Mouse (Mus musculus) embryonic stem cell, embryonic (primary cell): ENCODE measurements around the gene Slc25a34.

Source experiments
- CTCF ChIA-PET, 4 experiments: fragments of 300-600 bp in 2 of 4; fragments of 350-600 bp in 2 of 4; sonication (Branson Sonifier 250); formaldehyde crosslinking; loops; one replicate each; lab custom pipeline; 2022; ENCODE audit warnings: inconsistent platforms in 2 of 4; lab: Charles Lee
- POLR2A ChIA-PET, 4 experiments: fragments of 300-600 bp in 2 of 4; fragments of 350-600 bp in 2 of 4; sonication (Branson Sonifier 250); formaldehyde crosslinking; loops; one replicate each; lab custom pipeline; 2022; ENCODE audit warnings: antibody characterized with exemption in 4 of 4, inconsistent platforms in 1 of 4; lab: Charles Lee

Gene Slc25a34

GRCm38 (mm10) chr4:141595605-141596268, 27.9 kb downstream of the Slc25a34 start:
- CTCF ChIA-PET, result interaction anchor here in 3 of 4 experiments (0.6 to 1.4 kb wide), 13 partner anchors 23 to 237 kb away, joined by 3 to 6 read pairs (median 4); partner anchors contain the start of genes Slc25a34 (in 1 of the 3) and Tmem82 (in 1 of the 3)

GRCm38 (mm10) chr4:141595138-141595537, 28.5 kb downstream of the Slc25a34 start:
- CTCF ChIA-PET, result interaction anchor here (0.5 to 1.4 kb wide), 13 partner anchors 23 to 208 kb away, joined by 3 to 6 read pairs (median 4); partner anchors contain the start of genes Slc25a34 (in 1 of the 4) and Tmem82 (in 1 of the 4)
- POLR2A ChIA-PET, result interaction anchor here (0.5 to 18.8 kb wide), 17 partner anchors 10 to 316 kb away, joined by 3 to 336 read pairs (median 4); partner anchors contain the start of genes Tmem82 (in 2 of the 4), Casp9 (in 1 of the 4) and Spen (in 1 of the 4)

More at GRCm38 (mm10) chr4:141595605-141596268, 27.9 kb downstream of the Slc25a34 start:
- POLR2A ChIA-PET, result interaction anchor here (0.5 to 18.8 kb wide), 19 partner anchors 11 to 317 kb away, joined by 3 to 336 read pairs (median 4); partner anchors contain the start of genes Tmem82 (in 2 of the 4), Casp9 (in 1 of the 4) and Spen (in 1 of the 4)

- POLR2A ChIA-PET, result interaction anchor here (0.5 to 18.8 kb wide), 35 partner anchors 9 to 464 kb away, joined by 3 to 336 read pairs (median 3); partner anchors contain the start of genes Casp9 (in 1 of the 4), Fblim1 (in 1 of the 4), Slc25a34 (in 1 of the 4) and Tmem82 (in 1 of the 4)
- CTCF ChIA-PET, result interaction anchor here (0.5 to 2.4 kb wide), 36 partner anchors 9 to 209 kb away, joined by 3 to 12 read pairs (median 3); partner anchors contain the start of genes Casp9 (in 1 of the 4), Fblim1 (in 1 of the 4) and Srarp (in 1 of the 4)
Observed at GRCm38 (mm10) chr4:141591547-141591946, 32.1 kb downstream of the Slc25a34 start.

GRCm38 (mm10) chr4:141583919-141584318, 39.7 kb downstream of the Slc25a34 start:
- ChIA-PET CTCF (no interaction called here), POLR2A (interaction anchor here in 2 of 4 experiments (0.5 to 2.0 kb wide), 6 partner anchors 12 to 301 kb away, joined by 3 to 5 read pairs (median 4); no protein-coding TSS in a partner anchor)

GRCm38 (mm10) chr4:141581051-141581450, 42.6 kb downstream of the Slc25a34 start:
- CTCF ChIA-PET, result no interaction called here
- POLR2A ChIA-PET, result interaction anchor here (0.6 to 27.5 kb wide), 11 partner anchors 9 to 487 kb away, joined by 3 to 2081 read pairs (median 3); partner anchors contain the start of gene Spen (in 1 of the 4)

- CTCF ChIA-PET, result interaction anchor here in 2 of 4 experiments (0.6 kb wide), 2 partner anchors 30 to 56 kb away, joined by 3 read pairs; no protein-coding TSS in a partner anchor
- POLR2A ChIA-PET, result interaction anchor here in 3 of 4 experiments (0.5 to 27.5 kb wide), 9 partner anchors 9 to 291 kb away, joined by 3 to 2081 read pairs (median 263); partner anchors contain the start of gene Spen (in 1 of the 3)
Observed at GRCm38 (mm10) chr4:141578833-141579232, 44.8 kb downstream of the Slc25a34 start.

- ChIA-PET CTCF (interaction anchor here (0.5 to 2.7 kb wide), 49 partner anchors 10 to 302 kb away, joined by 3 to 11 read pairs (median 4); partner anchors contain the start of genes Spen (in 1 of the 4) and Tmem82 (in 1 of the 4)), POLR2A (interaction anchor here (0.5 to 27.5 kb wide), 60 partner anchors 9 to 761 kb away, joined by 3 to 2081 read pairs (median 4); partner anchors contain the start of genes Spen (in 3 of the 4), Fam131c (in 1 of the 4), Hspb7 (in 1 of the 4) and Srarp (in 1 of the 4))
Observed at GRCm38 (mm10) chr4:141576877-141577276, 46.7 kb downstream of the Slc25a34 start.

GRCm38 (mm10) chr4:141576404-141576803, 47.2 kb downstream of the Slc25a34 start:
- CTCF ChIA-PET, result interaction anchor here (0.5 to 2.7 kb wide), 47 partner anchors 10 to 302 kb away, joined by 3 to 11 read pairs (median 4); partner anchors contain the start of gene Spen (in 1 of the 4)
- POLR2A ChIA-PET, result interaction anchor here (0.5 to 27.5 kb wide), 65 partner anchors 9 to 761 kb away, joined by 3 to 2081 read pairs (median 4); partner anchors contain the start of genes Spen (in 3 of the 4), Tmem82 (in 2 of the 4), Fam131c (in 1 of the 4) and Hspb7 (in 1 of the 4)

GRCm38 (mm10) chr4:141574789-141575702, 48.6 kb downstream of the Slc25a34 start:
- CTCF ChIA-PET, result interaction anchor here (0.6 to 3.2 kb wide), 24 partner anchors 10 to 321 kb away, joined by 3 to 18 read pairs (median 4); no protein-coding TSS in a partner anchor
- POLR2A ChIA-PET, result interaction anchor here (0.5 to 27.5 kb wide), 59 partner anchors 8 to 493 kb away, joined by 3 to 2081 read pairs (median 6); partner anchors contain the start of genes Hspb7 (in 1 of the 4), Spen (in 1 of the 4), Srarp (in 1 of the 4) and Tmem82 (in 1 of the 4)

GRCm38 (mm10) chr4:141573359-141573966, 50.2 kb downstream of the Slc25a34 start:
- CTCF ChIA-PET, result interaction anchor here in 3 of 4 experiments (0.5 to 3.2 kb wide), 14 partner anchors 8 to 763 kb away, joined by 3 to 18 read pairs (median 4); partner anchors contain the start of gene Padi3 (in 1 of the 3)
- POLR2A ChIA-PET, result interaction anchor here (0.6 to 27.5 kb wide), 89 partner anchors 9 to 495 kb away, joined by 3 to 2081 read pairs (median 5); partner anchors contain the start of genes Spen (in 4 of the 4), Casp9 (in 2 of the 4), Hspb7 (in 2 of the 4) and Tmem82 (in 2 of the 4)

- POLR2A ChIA-PET, result interaction anchor here (0.6 to 27.5 kb wide), 98 partner anchors 8 to 498 kb away, joined by 3 to 2081 read pairs (median 5); partner anchors contain the start of genes Spen (in 4 of the 4), Tmem82 (in 3 of the 4), Casp9 (in 2 of the 4) and Clcnka (in 2 of the 4)
- CTCF ChIA-PET, result interaction anchor here in 2 of 4 experiments (0.6 to 3.2 kb wide), 12 partner anchors 8 to 762 kb away, joined by 3 to 18 read pairs (median 4); partner anchors contain the start of gene Padi3 (in 1 of the 2)
Observed at GRCm38 (mm10) chr4:141572668-141573358, 50.8 kb downstream of the Slc25a34 start.

GRCm38 (mm10) chr4:141571934-141572333, 51.7 kb downstream of the Slc25a34 start:
- ChIA-PET CTCF (interaction anchor here (0.6 to 1.9 kb wide), 6 partner anchors 19 to 1735 kb away, joined by 3 to 6 read pairs (median 4); no protein-coding TSS in a partner anchor), POLR2A (interaction anchor here (0.6 to 27.5 kb wide), 103 partner anchors 7 to 1652 kb away, joined by 3 to 2081 read pairs (median 4); partner anchors contain the start of genes Spen (in 3 of the 4), Hspb7 (in 2 of the 4), Tmem82 (in 2 of the 4) and Casp9 (in 1 of the 4))

- ChIA-PET CTCF (interaction anchor here in 2 of 4 experiments (0.6 to 1.3 kb wide), 3 partner anchors 20 to 1735 kb away, joined by 3 to 5 read pairs (median 4); no protein-coding TSS in a partner anchor), POLR2A (interaction anchor here (0.6 to 27.5 kb wide), 104 partner anchors 8 to 1087 kb away, joined by 3 to 2081 read pairs (median 4); partner anchors contain the start of genes Spen (in 3 of the 4), Hspb7 (in 2 of the 4), Tmem82 (in 2 of the 4) and Casp9 (in 1 of the 4))
Observed at GRCm38 (mm10) chr4:141571337-141571739, 52.3 kb downstream of the Slc25a34 start.

- POLR2A ChIA-PET, result interaction anchor here (0.6 to 27.5 kb wide), 110 partner anchors 8 to 500 kb away, joined by 3 to 2081 read pairs (median 6); partner anchors contain the start of genes Spen (in 3 of the 4), Hspb7 (in 2 of the 4), Tmem82 (in 2 of the 4) and Casp9 (in 1 of the 4)
- CTCF ChIA-PET, result interaction anchor here in 3 of 4 experiments (1.0 to 1.3 kb wide), 3 partner anchors 9 to 159 kb away, joined by 3 to 5 read pairs (median 4); no protein-coding TSS in a partner anchor
Observed at GRCm38 (mm10) chr4:141570821-141571220, 52.8 kb downstream of the Slc25a34 start.
